Mouse (Mus musculus) frontal cortex, postnatal 36 days (tissue): ENCODE results near the gene Scn2b.

Source experiments
- DNase-seq, 2 experiments: peaks; one replicate each; pipeline ENCODE4 v3.0.0; 2022; ENCODE audit warnings: low spot score in 2 of 2

Scn2b gene

DNA sequence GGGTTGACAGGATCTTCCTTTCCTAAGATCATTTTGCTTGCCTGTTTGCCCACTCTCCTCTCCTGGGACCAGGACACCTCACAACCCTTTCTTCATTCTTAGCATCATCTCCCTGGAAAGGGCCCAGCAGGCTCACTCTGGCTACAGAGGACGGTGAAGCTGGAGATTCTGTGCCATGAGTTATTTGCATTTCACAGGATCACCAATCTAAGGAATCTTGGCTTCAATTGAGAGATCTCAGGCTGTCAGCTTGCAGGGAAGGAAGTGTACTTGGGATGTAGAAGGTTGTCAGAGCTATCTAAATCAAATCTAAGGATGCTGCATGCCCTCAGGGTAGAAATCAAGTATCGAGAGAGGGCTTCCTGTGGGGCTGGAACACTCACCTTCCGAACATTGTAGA, 55.9 kb downstream of the Scn2b start:
- no peak for DNase-seq

DNA sequence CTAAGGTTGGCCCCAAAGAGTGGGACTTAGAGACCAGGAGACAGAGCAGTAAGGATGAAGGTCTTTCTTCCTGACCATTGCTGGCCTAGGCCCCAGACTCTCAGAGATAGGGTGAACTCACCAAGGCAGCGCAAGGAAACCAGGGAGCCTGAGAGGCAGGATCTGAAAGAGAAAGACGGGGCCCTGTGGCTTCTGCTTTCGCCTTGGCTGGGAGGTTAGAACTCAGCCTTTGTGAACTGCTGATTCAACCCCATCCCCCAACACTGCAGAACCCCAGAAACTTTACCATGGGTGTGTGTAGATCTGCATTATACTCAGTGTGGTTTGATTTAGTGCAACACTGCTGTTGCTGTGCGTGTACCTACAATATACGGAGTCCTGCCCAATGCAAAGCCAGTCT, 61.7 kb downstream of the Scn2b start:
- no peak for DNase-seq
